Mouse (Mus musculus) monocyte, adult 2 months (primary cell): ENCODE measurements around the gene Cct3.
"Not testable (repeated sequence)": the region's sequence is repeated elsewhere in the genome, so short reads cannot be mapped to it uniquely, and the experiment has no call there.

ENCODE experiments used
- DNase-seq, 2 experiments: peaks; one replicate each; pipeline ENCODE4 v3.0.0; 2022; ENCODE audit warnings: low spot score in 2 of 2, low read depth in 1 of 2

Cct3 gene

GRCm38 (mm10) chr3:88296561-88297318 lies at the start of gene Cct3, which contains the start of gene Tsacc:
Cct3 (plus strand) TSS chr3:88297116.
Tsacc (minus strand) TSS chr3:88296999.
- peak; percentile 89 for DNase-seq

- DNase-seq, result no peak
Observed at GRCm38 (mm10) chr3:88247666-88248065, 49.2 kb upstream of the Cct3 start.

DNA sequence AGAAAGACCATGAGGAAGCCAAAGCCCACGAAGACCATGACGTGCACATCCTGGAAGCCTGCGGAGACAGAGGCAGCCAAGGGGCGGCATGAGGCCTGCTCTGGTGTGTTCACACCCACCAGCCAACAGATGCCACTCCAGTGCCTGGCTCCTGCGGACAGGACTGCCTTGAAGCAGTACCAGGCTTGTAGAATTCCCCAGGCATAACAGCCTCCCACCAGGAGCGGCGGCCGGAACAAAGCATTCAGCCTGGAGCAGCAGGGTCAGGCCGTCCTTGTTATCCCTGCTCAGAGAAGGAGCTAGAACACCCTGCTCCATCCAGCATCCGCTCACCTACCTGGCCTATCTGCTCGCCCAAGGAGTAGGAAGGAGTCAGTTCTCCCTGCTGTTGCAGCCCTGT lies 48.5 kb upstream of the Cct3 start:
- no peak for DNase-seq

DNA sequence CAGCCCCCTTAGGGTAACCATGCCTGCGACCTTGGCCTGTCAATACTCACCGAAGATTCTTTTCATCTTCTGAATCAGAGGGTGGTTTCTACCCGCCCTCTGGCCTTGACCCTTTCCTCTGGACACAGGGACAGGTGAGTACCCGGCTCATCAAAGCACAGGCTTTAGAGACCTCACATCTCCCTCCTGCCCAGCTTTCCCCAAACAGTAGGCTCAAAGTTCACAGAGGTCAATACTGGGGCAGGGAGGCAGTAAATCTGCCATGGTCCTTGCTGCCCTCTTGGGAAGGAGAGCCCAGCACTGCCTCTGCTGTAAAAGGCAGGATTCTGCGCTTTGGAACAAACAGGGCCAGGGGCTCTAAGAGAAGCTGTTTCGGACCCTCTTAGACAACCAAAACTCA lies 44.2 kb upstream of the Cct3 start:
- DNase-seq, result no peak

GRCm38 (mm10) chr3:88254268-88254926 lies 42.5 kb upstream of the Cct3 start, which contains the start of gene Rhbg:
Rhbg (minus strand) TSS chr3:88254709.
- no peak for DNase-seq

- DNase-seq, result no peak
Observed at GRCm38 (mm10) chr3:88255950-88256349, 41.0 kb upstream of the Cct3 start.

DNA sequence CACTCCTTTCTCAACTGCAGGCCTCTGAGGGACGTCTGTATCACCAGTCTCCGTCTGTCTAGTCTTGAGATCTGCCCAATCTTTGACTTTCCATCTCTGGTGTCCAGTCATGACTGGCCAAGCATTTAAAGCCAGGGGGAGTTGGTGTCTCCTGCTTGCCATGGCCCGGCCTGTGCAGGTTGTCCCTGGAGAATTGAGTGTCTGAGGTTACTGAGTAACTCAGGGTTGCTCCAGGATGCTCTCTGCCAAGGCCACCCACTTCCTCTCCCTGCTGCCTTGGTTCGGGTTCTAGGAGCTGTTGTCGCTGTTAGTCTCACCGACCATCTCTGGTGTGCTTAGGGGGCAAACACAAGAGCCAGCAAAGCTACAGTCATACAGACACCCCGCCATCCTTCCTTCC lies 40.5 kb upstream of the Cct3 start:
- no peak for DNase-seq

GRCm38 (mm10) chr3:88262346-88262745 lies 34.6 kb upstream of the Cct3 start:
- no peak for DNase-seq

- DNase-seq, result not testable (repeated sequence)
Observed at GRCm38 (mm10) chr3:88268014-88268413, 28.9 kb upstream of the Cct3 start.

- no peak for DNase-seq
Observed at GRCm38 (mm10) chr3:88268991-88269390, 27.9 kb upstream of the Cct3 start.

- DNase-seq, result not testable (repeated sequence)
Observed at GRCm38 (mm10) chr3:88271298-88271697, 25.6 kb upstream of the Cct3 start.

DNA sequence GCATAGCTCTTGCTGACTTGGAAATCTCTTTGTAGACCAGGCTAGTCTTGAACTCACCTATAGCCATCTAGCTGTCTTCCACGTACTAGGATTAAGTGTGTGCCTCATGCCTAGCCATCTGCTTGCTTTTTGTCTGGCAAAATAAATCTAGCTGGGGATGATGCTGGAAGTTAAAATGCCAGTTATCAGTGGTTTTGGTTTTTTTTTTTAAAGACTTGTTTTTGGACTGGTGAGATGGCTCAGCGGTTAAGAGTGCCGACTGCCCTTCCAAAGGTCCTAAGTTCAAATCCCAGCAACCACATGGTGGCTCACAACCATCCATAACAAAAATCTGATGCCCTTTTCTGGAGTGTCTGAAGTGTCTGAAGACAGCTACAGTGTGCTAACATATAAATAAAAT lies 25.1 kb upstream of the Cct3 start:
- DNase-seq, result no peak

GRCm38 (mm10) chr3:88274002-88274401 lies 22.9 kb upstream of the Cct3 start:
- DNase-seq, result no peak

DNA sequence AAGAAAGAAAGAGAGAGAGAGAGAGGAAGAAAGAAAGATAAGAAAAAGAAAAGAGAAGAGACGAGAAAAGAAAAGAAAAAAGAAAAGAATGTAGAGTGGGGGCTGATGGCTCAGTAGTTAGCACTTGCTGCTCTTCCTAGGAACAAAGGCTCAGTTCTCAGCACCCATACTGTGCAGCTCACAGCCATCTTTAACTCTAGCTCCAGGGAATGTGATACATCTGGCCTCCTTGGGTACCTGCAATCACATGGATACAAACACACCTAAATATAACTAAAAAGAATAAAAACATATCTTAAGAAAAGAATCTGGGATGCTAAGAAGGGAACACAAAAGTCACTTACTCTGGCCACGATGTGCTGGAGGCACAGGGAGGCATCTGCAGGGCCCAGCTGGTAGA lies 20.8 kb upstream of the Cct3 start:
- DNase-seq, result no peak

DNA sequence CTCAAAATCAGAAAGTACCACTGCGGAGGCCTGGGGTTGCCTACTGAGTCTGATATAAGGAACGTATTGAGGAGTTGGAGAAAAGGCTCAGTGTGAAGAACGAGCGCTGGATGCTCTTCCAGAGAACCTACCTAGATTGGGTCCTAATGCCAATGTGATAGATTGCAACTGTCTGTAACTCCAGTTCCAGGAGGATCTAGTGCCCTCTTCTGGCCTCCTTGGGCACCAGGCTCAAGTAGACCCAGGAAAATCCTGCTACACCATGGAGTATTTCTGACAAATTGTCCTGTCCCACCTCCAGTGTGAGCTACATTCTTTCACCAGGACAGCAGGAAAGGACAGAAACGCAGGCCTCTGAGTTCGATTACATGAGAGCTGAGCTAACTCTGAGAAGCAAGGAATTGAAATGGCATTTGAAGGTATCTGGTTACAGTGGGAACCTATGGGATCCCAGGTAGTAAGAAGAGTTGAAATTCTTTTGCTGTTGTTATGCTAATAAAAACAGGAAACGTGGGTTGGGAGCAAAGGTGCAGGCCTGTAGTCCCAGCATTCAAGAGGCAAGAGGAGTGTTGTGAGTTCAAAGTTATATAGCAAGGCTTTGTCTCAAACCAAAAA lies 20.3 kb upstream of the Cct3 start:
- no peak for DNase-seq

DNA sequence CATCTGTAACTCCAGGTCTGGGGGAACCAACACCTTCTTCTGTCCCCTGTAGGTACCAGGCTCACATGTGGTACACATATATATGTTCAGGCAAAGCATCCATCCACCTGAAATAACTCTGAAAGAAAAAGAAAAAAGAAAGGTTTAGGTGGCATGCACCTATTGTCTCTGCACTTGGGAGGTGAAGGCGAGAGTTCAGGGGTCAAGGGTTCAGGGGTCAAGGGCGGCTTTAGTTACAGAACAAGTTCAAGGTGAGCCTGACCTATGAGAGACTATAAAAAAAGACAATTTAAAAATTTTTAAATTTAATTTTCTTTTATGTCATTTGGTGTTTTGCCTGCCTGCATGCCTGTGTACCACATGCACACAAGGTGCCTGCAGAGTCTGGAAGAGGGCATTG lies 16.9 kb upstream of the Cct3 start:
- no peak for DNase-seq

GRCm38 (mm10) chr3:88281141-88281916 lies 15.6 kb upstream of the Cct3 start:
- not testable (repeated sequence) for DNase-seq

DNA sequence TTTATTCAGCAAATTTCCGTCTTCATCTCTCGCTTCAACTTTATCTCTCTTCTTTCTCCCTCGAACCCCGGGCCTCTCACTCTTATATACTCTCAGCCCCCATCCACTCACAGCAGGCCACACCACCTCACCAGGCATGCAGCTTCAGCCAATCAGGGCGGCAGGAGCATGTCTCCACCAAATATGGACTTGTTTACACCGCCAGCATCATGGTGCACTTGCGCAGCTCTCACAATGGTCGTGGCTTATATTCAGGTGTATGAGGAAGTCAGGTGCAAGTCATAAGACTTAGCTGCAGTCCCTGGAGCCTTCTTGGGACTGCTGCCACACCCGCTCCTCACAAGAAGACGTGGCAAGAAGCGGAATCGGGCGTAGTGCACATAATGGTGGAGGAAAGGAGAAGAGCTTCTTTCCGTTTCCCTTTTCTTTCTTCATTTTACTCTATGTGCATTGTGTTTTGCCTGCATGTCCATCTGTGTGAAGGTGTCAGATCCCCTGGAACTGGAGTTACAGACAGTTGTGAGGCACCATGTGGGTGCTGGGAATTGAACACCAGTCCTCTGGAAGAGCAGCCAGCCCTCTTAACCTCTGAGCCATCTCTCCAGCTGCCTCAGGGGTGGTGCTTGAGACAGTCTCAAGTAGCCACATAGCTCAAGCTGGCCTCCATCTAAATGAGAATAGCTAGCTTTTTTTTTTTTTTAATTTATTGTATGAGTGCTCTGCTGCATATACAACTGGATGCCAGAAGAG lies 11.9 kb upstream of the Cct3 start:
- DNase-seq, result not testable (repeated sequence)

- DNase-seq, result not testable (repeated sequence)
Observed at GRCm38 (mm10) chr3:88285565-88285895, 11.4 kb upstream of the Cct3 start.

DNA sequence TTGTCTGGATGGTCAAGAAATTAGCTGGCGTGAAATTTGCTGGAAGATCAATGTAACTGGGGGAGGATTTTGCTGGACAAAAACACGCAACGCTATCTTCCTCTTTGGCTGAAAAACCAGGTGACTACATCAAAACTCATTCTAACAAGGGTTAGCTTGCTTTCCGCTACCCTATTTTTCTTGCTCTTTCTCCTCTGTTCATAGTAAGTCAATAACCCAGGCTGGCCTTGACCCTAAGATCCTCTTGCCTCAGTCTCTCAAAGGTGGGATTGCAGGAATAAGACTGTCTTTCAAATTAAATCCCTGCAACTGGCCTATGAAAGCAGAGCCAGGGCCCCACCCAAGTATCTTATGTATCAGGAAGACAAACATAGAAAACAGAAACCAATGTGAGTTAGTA lies 9.8 kb upstream of the Cct3 start, which contains the start of gene Gm38392:
TSS of gene Gm38392 (minus strand) at position 101 of the 400 bp plus-strand sequence.
- DNase-seq, result no peak
